Mouse (Mus musculus): Measurements from ENCODE around the gene Nxnl2.

DNA sequence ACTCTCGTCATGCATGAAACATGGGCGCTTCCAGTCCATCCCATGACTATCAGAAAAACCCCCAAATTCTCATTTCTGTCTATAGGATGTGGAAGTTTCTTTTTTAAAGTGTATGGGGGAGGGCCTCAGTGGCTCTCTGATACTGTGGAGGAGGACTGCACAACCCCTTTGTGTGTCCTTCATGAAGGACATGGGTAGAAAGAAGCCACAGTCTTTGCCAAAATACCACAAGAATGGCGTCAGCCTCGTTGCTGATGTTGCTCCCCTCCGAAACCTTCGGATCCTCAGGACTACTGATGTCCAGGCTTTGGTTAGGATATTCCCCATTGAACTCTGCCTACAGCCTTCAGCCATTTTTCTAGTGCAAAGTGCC, 14.8 kb upstream of the Nxnl2 start:
- TF ChIP-seq CTCF (IDR thresholded peaks at IDR 0.05; ENCODE audit: low read depth, low read length) = no peak
- TF ChIP-seq POLR2A (IDR thresholded peaks at IDR 0.05; ENCODE audit: borderline replicate concordance, low read depth, low read length) = no peak
